Mouse (Mus musculus): ENCODE results near the gene Krtap5-4. TPM values are rescaled to one million over a fixed set of nuclear protein-coding genes. Genes with fewer than 3 reads are reported as not detected.
A peak's percentile ranks its signal among the peaks of the same experiment; 100 is the strongest.
"Not testable (repeated sequence)": the region's sequence is repeated elsewhere in the genome, so short reads cannot be mapped to it uniquely, and the experiment has no call there.

Krtap5-4 gene
- polyA plus RNA-seq, 1 experiment from 2014 or later = not detected

DNA sequence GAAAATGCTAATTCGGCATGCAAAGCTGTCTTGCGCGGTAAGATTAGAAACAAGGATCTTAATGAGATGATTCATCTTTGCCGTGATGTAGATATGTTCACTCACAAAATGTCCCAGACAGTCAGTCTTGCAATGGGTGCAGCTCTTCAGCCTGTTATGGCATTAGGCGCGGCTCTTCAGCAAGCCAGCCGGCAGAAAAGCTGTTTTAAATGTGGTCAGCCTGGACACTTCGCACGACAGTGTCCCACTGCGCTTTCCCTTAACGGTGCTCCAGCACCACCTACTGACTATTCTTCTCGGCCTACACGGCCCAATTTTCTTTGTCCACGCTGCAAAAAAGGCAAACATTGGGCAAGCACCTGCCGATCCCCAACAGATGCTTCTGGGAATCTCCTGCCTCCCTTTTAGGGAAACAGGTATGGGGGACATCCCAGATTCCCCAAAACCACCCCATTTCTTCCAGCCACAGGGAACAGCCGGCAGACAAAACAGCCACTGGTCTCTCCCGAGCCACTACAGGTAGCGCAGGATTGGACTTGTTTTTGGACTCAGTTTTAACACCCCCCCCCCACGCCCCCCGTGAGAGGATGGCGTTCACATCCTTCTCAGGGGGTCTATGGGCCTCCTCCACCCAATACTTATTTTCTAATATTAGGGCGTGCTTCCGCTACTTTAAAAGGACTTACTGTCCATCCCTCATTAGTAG lies 18.1 kb upstream of the Krtap5-4 start:
- H3K27me3 ChIP-seq (replicated peaks; ENCODE audit: control insufficient read depth, insufficient read depth, low read length) = peaks cover 10% of the 10 kb centered on the region

DNA sequence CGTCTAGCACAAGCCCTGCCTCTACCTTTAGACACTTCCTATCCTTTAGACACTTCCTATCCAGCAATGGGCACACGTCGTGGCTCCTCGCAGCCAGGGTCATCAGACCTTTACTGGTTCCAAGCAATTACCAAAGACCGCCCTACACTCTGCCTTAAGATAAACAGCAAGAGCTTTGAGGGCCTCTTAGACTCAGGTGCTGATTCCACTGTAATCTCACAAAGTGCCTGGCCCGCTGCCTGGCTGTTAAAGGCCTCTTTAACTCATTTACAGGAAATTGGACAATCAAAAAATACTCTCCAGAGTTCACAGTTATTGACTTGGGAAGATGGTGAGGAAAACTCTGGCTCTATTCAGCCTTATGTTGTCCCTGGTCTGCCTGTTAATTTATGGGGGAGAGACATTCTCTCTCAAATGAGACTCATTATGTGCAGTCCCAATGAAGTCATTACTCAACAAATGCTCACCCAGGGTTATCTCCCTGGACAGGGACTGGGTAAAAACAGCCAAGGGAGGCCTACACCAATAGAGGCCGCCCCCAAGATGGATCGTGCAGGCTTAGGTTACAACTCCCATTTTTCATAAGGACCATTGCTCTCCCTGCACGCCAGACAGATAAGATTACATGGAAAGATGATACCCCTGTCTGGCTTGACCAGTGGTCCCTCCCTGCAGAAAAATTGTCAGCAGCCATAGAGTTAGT lies 17.3 kb upstream of the Krtap5-4 start:
- Histone ChIP-seq H3K27me3 (replicated peaks; ENCODE audit: control insufficient read depth, insufficient read depth, low read length) (peaks cover 10% of the 10 kb centered on the region), H3K4me1 (replicated peaks; ENCODE audit: control insufficient read depth, insufficient read depth, low read length) (peaks cover 12% of the 10 kb centered on the region)
- not testable (repeated sequence) for H3K36me3 ChIP-seq (ENCODE audit: control insufficient read depth, insufficient read depth); H3K4me2 ChIP-seq (ENCODE audit: low read length); H3K9ac ChIP-seq (replicated peaks; ENCODE audit: low read depth, low read length); ATAC-seq; H3K27ac ChIP-seq (ENCODE audit: low read length); H3K4me3 ChIP-seq (replicated peaks; ENCODE audit: low read length); H3K9me3 ChIP-seq (ENCODE audit: control insufficient read depth, low read length)
- 80% methylated on average over 9 of the region's 9 CpGs for WGBS

More for the DNA sequence above, 18.1 kb upstream of the Krtap5-4 start:
- peak overlapping the region; percentile 64 for H3K4me3 ChIP-seq (replicated peaks; ENCODE audit: low read length)
- H3K36me3 ChIP-seq (ENCODE audit: control insufficient read depth, insufficient read depth) = no peaks in the 10 kb centered on the region
- no peaks in the 10 kb centered on the region for H3K9me3 ChIP-seq (ENCODE audit: control insufficient read depth, low read length)
- H3K27ac ChIP-seq (ENCODE audit: low read length) = peak overlapping the region; percentile 63
- peak overlapping the region; percentile 92 for H3K4me2 ChIP-seq (ENCODE audit: low read length)
- ATAC-seq = peak; percentile 68
- H3K9ac ChIP-seq (replicated peaks; ENCODE audit: low read depth, low read length) = peak overlapping the region; percentile 64
- 17% methylated on average over 23 of the region's 23 CpGs for WGBS
- peaks cover 12% of the 10 kb centered on the region for H3K4me1 ChIP-seq (replicated peaks; ENCODE audit: control insufficient read depth, insufficient read depth, low read length)

DNA sequence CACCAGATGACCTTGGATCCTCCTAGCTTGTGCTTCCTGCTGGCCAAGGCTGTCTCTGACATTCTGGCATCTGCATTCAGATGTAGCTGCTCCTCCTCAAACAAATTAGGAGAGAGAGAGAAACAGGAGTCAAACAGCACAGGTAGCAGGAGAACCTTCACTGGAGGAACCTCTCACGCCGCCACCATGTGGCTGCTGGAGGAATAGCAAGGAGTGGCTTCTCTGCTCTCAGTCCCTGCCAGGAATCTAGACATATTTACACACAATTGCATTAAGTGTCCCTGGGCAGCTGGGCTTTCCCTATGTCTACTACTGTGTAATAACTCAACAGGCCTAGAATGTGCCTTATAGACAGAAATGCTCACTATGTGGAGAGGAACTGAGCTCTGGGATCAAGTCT lies 9.5 kb upstream of the Krtap5-4 start:
- H3K4me1 ChIP-seq (replicated peaks; ENCODE audit: control insufficient read depth, insufficient read depth, low read length); H3K36me3 ChIP-seq (ENCODE audit: control insufficient read depth, insufficient read depth); H3K27me3 ChIP-seq (replicated peaks; ENCODE audit: control insufficient read depth, insufficient read depth, low read length); ATAC-seq; H3K4me2 ChIP-seq (ENCODE audit: low read length); H3K4me3 ChIP-seq (replicated peaks; ENCODE audit: low read length); H3K9ac ChIP-seq (replicated peaks; ENCODE audit: low read depth, low read length); H3K27ac ChIP-seq (ENCODE audit: low read length); H3K9me3 ChIP-seq (ENCODE audit: control insufficient read depth, low read length): not testable (repeated sequence)
- 0% methylated on average over 2 of the region's 2 CpGs for WGBS

DNA sequence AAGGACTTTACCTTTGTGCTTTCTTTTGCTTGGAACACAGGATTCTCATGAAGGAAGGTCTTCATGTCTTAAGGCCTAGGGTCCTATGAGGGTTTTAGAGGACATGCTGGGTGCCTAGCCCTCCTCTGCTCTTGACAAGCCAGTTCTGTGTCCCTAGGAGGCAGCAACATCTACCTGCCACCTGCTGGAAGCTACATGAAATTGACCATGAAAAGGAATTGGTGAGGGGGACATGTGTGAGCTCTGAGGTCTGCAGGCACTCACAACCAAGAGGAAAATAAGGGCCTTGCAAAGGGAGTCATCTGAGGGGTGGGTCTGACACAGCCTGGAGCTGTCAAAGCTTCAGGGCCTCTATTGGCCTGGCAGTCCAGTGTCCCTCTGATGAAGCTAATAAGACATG lies 7.9 kb upstream of the Krtap5-4 start:
- Histone ChIP-seq H3K4me1 (replicated peaks; ENCODE audit: control insufficient read depth, insufficient read depth, low read length) (no peaks in the 10 kb centered on the region), H3K9me3 (ENCODE audit: control insufficient read depth, low read length) (no peaks in the 10 kb centered on the region), H3K36me3 (ENCODE audit: control insufficient read depth, insufficient read depth) (no peaks in the 10 kb centered on the region), H3K9ac (replicated peaks; ENCODE audit: low read depth, low read length) (no peak overlapping the region), H3K4me3 (replicated peaks; ENCODE audit: low read length) (no peak overlapping the region), H3K27ac (ENCODE audit: low read length) (no peak overlapping the region), H3K27me3 (replicated peaks; ENCODE audit: control insufficient read depth, insufficient read depth, low read length) (no peaks in the 10 kb centered on the region; the same call in 1 of the 2 replicates), H3K4me2 (ENCODE audit: low read length) (no peak overlapping the region)
- ATAC-seq = no peak

DNA sequence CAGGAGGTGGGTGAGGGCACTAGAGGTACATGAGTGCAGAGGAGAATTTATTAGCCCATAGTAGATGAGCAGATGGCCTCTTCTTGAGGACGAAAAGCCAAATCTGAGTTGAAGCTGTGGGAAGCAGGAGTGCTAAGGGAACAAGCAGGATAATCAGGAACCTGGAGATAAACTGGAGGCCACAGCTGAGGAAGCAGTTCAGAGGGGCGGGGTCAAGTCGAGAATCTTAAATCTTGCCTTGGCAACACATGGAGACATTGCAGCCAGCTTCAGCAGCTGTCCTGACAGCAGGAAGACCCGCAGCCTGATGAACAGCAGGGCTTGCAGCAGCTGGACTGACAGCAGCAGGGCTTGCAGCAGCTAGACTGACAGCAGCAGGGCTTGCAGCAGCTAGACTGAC lies 7.2 kb upstream of the Krtap5-4 start:
- H3K9me3 ChIP-seq (ENCODE audit: control insufficient read depth, low read length); H3K4me2 ChIP-seq (ENCODE audit: low read length); H3K36me3 ChIP-seq (ENCODE audit: control insufficient read depth, insufficient read depth); H3K27me3 ChIP-seq (replicated peaks; ENCODE audit: control insufficient read depth, insufficient read depth, low read length); H3K4me3 ChIP-seq (replicated peaks; ENCODE audit: low read length); H3K27ac ChIP-seq (ENCODE audit: low read length); H3K4me1 ChIP-seq (replicated peaks; ENCODE audit: control insufficient read depth, insufficient read depth, low read length); ATAC-seq; H3K9ac ChIP-seq (replicated peaks; ENCODE audit: low read depth, low read length): not testable (repeated sequence)
- WGBS = 37% methylated on average over 4 of the region's 4 CpGs

DNA sequence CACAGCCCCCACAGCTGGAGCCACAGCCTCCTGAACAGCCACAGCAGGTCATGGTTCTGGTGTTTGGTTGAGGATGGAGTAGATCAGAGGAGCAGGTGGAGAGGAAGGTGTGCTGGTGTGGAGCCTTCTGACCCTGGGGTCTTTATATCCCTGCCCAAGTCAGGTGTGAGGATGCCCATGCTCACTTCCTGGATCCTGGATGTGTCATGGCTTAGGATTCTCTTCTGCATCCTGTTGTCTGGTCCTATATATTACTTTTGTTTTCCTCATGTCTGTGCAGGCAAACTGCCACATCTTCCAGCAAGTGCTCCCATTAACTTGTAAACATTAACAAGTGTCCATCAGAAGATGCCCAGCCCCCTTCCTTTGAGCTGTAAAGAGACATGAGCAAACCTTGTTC lies 6.3 kb upstream of the Krtap5-4 start, which contains the start of gene Krtap5-1:
TSS of gene Krtap5-1 (minus strand) at position 101 of the 400 bp plus-strand sequence.
- ATAC-seq; H3K9me3 ChIP-seq (ENCODE audit: control insufficient read depth, low read length); H3K4me2 ChIP-seq (ENCODE audit: low read length); H3K4me3 ChIP-seq (replicated peaks; ENCODE audit: low read length); H3K36me3 ChIP-seq (ENCODE audit: control insufficient read depth, insufficient read depth); H3K4me1 ChIP-seq (replicated peaks; ENCODE audit: control insufficient read depth, insufficient read depth, low read length); H3K9ac ChIP-seq (replicated peaks; ENCODE audit: low read depth, low read length); H3K27ac ChIP-seq (ENCODE audit: low read length); H3K27me3 ChIP-seq (replicated peaks; ENCODE audit: control insufficient read depth, insufficient read depth, low read length): not testable (repeated sequence)

DNA sequence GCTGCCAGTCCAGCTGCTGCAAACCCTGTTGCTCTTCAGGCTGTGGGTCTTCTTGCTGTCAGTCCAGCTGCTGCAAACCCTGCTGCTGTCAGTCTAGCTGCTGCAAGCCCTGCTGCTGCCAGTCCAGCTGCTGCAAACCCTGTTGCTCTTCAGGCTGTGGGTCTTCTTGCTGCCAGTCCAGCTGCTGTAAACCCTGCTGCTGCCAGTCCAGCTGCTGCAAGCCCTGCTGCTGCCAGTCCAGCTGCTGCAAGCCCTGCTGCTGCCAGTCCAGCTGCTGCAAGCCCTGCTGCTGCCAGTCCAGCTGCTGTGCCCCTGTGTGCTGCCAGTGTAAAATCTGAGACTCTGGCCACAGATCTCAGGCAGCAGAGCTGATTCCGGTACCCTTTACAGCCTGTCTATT lies 580 bp downstream of the Krtap5-4 start:
- H3K36me3 ChIP-seq (ENCODE audit: control insufficient read depth, insufficient read depth); H3K4me1 ChIP-seq (replicated peaks; ENCODE audit: control insufficient read depth, insufficient read depth, low read length); H3K9me3 ChIP-seq (ENCODE audit: control insufficient read depth, low read length); H3K4me2 ChIP-seq (ENCODE audit: low read length); H3K4me3 ChIP-seq (replicated peaks; ENCODE audit: low read length); ATAC-seq; H3K27me3 ChIP-seq (replicated peaks; ENCODE audit: control insufficient read depth, insufficient read depth, low read length); H3K9ac ChIP-seq (replicated peaks; ENCODE audit: low read depth, low read length); H3K27ac ChIP-seq (ENCODE audit: low read length): not testable (repeated sequence)
- WGBS = 96% methylated on average over 1 of the region's 1 CpGs

DNA sequence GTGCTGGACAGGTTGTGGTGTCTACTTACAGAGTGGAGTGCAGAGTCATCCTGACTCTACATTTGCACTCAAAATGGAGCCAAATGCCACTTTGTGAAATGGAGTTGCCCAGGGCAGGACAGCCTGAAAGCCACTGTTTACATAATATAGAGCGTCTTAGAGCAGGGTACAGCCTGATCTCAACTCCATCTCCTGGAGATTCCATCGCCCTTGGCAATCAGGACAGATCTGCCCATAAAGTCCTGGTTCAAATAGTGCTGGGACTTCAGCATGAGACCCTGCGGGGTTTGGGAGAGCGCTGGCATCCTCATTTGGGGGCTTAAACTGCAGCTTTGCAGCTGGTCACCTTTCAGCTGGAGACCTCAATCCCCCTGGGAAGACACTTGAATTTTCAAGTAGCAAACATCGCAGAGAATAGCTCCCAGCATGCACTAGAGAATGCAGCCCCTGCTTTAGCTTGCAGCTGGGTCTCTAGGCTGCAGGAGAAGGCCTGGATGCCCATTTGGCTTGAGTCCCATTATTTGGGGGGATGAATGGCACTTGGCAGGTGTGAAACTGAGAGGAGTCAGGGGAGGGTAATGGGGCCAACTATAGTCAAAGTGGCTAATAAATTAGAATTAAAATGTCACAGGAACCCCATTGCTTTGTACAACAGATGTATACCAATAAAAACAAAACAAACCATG lies 11.4 kb downstream of the Krtap5-4 start:
- Histone ChIP-seq H3K27ac (ENCODE audit: low read length) (no peak overlapping the region), H3K4me2 (ENCODE audit: low read length) (no peak overlapping the region), H3K36me3 (ENCODE audit: control insufficient read depth, insufficient read depth) (no peaks in the 10 kb centered on the region), H3K9ac (replicated peaks; ENCODE audit: low read depth, low read length) (0 out of 2 replicates have a peak overlapping the region, but pooled peaks have one; percentile 0), H3K4me3 (replicated peaks; ENCODE audit: low read length) (no peak overlapping the region), H3K9me3 (ENCODE audit: control insufficient read depth, low read length) (no peaks in the 10 kb centered on the region), H3K4me1 (replicated peaks; ENCODE audit: control insufficient read depth, insufficient read depth, low read length) (0 out of 2 replicates have a peak, but pooled peaks cover 3% of the 10 kb centered on the region), H3K27me3 (replicated peaks; ENCODE audit: control insufficient read depth, insufficient read depth, low read length) (no peaks in the 10 kb centered on the region)
- ATAC-seq = 0 out of 2 replicates have a peak, but pooled peaks have one; percentile 26
- WGBS = 46% methylated on average over 5 of the region's 5 CpGs

DNA sequence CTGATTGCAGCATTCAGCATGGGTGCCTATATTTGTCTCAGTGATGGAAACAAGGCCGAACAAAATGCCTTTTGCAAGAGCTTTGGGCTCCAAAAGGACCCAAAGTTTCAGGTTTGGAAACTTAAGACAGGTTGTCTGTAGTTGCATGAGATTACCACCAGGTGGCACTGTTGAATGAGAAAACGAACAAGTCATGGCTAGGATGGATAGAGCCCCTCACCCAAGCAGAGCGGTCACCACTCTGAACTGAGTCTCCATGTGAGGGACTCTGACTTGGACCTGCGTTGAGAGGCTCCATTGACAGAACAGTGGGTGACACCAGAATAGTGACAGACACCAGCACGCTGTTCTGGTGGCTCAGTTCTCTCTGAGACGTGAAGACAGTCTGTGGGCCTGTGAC lies 13.2 kb downstream of the Krtap5-4 start:
- H3K27me3 ChIP-seq (replicated peaks; ENCODE audit: control insufficient read depth, insufficient read depth, low read length) = no peaks in the 10 kb centered on the region
- H3K4me1 ChIP-seq (replicated peaks; ENCODE audit: control insufficient read depth, insufficient read depth, low read length) = 0 out of 2 replicates have a peak, but pooled peaks cover 3% of the 10 kb centered on the region
- WGBS = 46% methylated on average over 6 of the region's 6 CpGs
- no peaks in the 10 kb centered on the region for H3K36me3 ChIP-seq (ENCODE audit: control insufficient read depth, insufficient read depth)
- no peak overlapping the region for H3K9ac ChIP-seq (replicated peaks; ENCODE audit: low read depth, low read length)
- H3K9me3 ChIP-seq (ENCODE audit: control insufficient read depth, low read length) = no peaks in the 10 kb centered on the region
- no peak overlapping the region for H3K27ac ChIP-seq (ENCODE audit: low read length)
- no peak overlapping the region for H3K4me3 ChIP-seq (replicated peaks; ENCODE audit: low read length)
- no peak overlapping the region for H3K4me2 ChIP-seq (ENCODE audit: low read length)
- ATAC-seq = peak; percentile 33; the same call in 1 of the 2 replicates
